Mouse (Mus musculus): ENCODE measurements around the gene Clgn.

The Clgn gene

GRCm38 (mm10) chr8:83389316-83390005 lies at the start of gene Clgn:
Clgn (plus strand) TSS chr8:83389867.
- DNase-seq = peak; percentile 15 to 38

- DNase-seq = no peak
Observed at GRCm38 (mm10) chr8:83342076-83342475, 47.6 kb upstream of the Clgn start.

GRCm38 (mm10) chr8:83342693-83343092 lies 47.0 kb upstream of the Clgn start:
- no peak for DNase-seq

GRCm38 (mm10) chr8:83348263-83348662 lies 41.4 kb upstream of the Clgn start, which contains the start of gene Mgat4d:
Mgat4d (plus strand) TSS chr8:83348471.
- no peak for DNase-seq

GRCm38 (mm10) chr8:83351315-83351714 lies 38.4 kb upstream of the Clgn start:
- DNase-seq = no peak

- no peak for DNase-seq
Observed at GRCm38 (mm10) chr8:83363156-83363769, 26.4 kb upstream of the Clgn start.

GRCm38 (mm10) chr8:83377231-83377630 lies 12.4 kb upstream of the Clgn start:
- DNase-seq = no peak

GRCm38 (mm10) chr8:83380141-83380540 lies 9.5 kb upstream of the Clgn start:
- no peak for DNase-seq

- DNase-seq = no peak
Observed at GRCm38 (mm10) chr8:83381016-83381415, 8.7 kb upstream of the Clgn start.

GRCm38 (mm10) chr8:83382850-83383249 lies 6.8 kb upstream of the Clgn start:
- DNase-seq = no peak

- DNase-seq = no peak
Observed at GRCm38 (mm10) chr8:83390006-83390701, 487 bp downstream of the Clgn start.

- DNase-seq = no peak
Observed at GRCm38 (mm10) chr8:83392521-83392920, 2.9 kb downstream of the Clgn start.

- no peak for DNase-seq
Observed at GRCm38 (mm10) chr8:83394325-83394724, 4.7 kb downstream of the Clgn start.

GRCm38 (mm10) chr8:83396680-83397079 lies 7.0 kb downstream of the Clgn start:
- no peak for DNase-seq

GRCm38 (mm10) chr8:83397726-83398125 lies 8.1 kb downstream of the Clgn start:
- DNase-seq = no peak

- no peak for DNase-seq
Observed at GRCm38 (mm10) chr8:83405548-83405947, 15.9 kb downstream of the Clgn start.

GRCm38 (mm10) chr8:83406836-83407235 lies 17.2 kb downstream of the Clgn start:
- no peak for DNase-seq

GRCm38 (mm10) chr8:83408496-83408895 lies 18.8 kb downstream of the Clgn start:
- no peak for DNase-seq

GRCm38 (mm10) chr8:83416878-83417277 lies 27.2 kb downstream of the Clgn start:
- DNase-seq = no peak

GRCm38 (mm10) chr8:83417970-83418369 lies 28.3 kb downstream of the Clgn start:
- no peak for DNase-seq

- DNase-seq = no peak
Observed at GRCm38 (mm10) chr8:83418805-83419516, 29.3 kb downstream of the Clgn start.

- DNase-seq = peak in 1 of 2 experiments; percentile 23
Observed at GRCm38 (mm10) chr8:83421354-83421753, 31.7 kb downstream of the Clgn start.
